Mouse (Mus musculus) thymus, adult 2 months (tissue): Measurements from ENCODE around the gene Zfp93. TPM values are rescaled to one million over a fixed set of nuclear protein-coding genes. Genes with fewer than 3 reads are reported as not detected.
A peak's percentile ranks its signal among the peaks of the same experiment; 100 is the strongest.

Experiments
- DNase-seq: peaks from one replicate; pipeline ENCODE4 v3.0.0; 2021
- H3K27ac ChIP-seq: fragments of 200-500 bp; 2 replicates; pipeline ENCODE4 v1.5.1; 2012; ENCODE audit warnings: low read length, control low read depth; ENCODE audit not compliant: control insufficient read depth, insufficient read depth
- H3K27me3 ChIP-seq: fragments of 200-500 bp; 2 replicates; pipeline ENCODE4 v1.6.1; 2012; ENCODE audit warnings: mild to moderate bottlenecking, low read length, moderate library complexity, mixed read lengths; ENCODE audit not compliant: control insufficient read depth, insufficient read depth
- H3K36me3 ChIP-seq: fragments of 200-500 bp; 2 replicates; pipeline ENCODE4 v1.6.1; 2012; ENCODE audit warnings: mild to moderate bottlenecking, low read length, moderate library complexity; ENCODE audit not compliant: control insufficient read depth, insufficient read depth
- H3K4me1 ChIP-seq: fragments of 200-500 bp; replicated peaks from 2 replicates; pipeline ENCODE4 v1.6.1; 2012; ENCODE audit warnings: low read length; ENCODE audit not compliant: control insufficient read depth, insufficient read depth
- H3K4me3 ChIP-seq: fragments of 200-500 bp; 2 replicates; pipeline ENCODE4 v1.5.1; 2012; ENCODE audit warnings: mild to moderate bottlenecking, low read length, control low read depth, moderate library complexity; ENCODE audit not compliant: control insufficient read depth, insufficient read depth
- CTCF ChIP-seq: fragments of 200-500 bp; IDR thresholded peaks from 2 replicates; pipeline ENCODE4 v1.5.1; 2012; ENCODE audit warnings: mild to moderate bottlenecking, control low read depth, low read length, moderate library complexity, borderline replicate concordance; ENCODE audit not compliant: control insufficient read depth, poor library complexity, insufficient read depth; ENCODE audit errors: extremely low read depth
- POLR2A ChIP-seq: fragments of 200-500 bp; IDR thresholded peaks from 2 replicates; pipeline ENCODE4 v1.6.1; 2012; ENCODE audit warnings: mild to moderate bottlenecking, low read length, control low read depth, moderate library complexity; ENCODE audit not compliant: control insufficient read depth, poor library complexity, insufficient read depth; ENCODE audit errors: extremely low read depth
- WGBS: fragments of 180-500 bp; shearing (Covaris S2); methylation state at CpG from one replicate; pipeline ENCODE4 v1.1.7; 2018; 5-methylcytosine and 5-hydroxymethylcytosine counted together
- polyA plus RNA-seq: library from polyadenylated mRNA; depleted of rRNA; stranded (reverse); fragments of >200 nt; gene quantifications from 2 replicates; pipeline ENCODE4 v1.2.3, GENCODE M21; 2012

The Zfp93 gene
- polyA plus RNA-seq, 1 experiment: 1.7 TPM

DNA sequence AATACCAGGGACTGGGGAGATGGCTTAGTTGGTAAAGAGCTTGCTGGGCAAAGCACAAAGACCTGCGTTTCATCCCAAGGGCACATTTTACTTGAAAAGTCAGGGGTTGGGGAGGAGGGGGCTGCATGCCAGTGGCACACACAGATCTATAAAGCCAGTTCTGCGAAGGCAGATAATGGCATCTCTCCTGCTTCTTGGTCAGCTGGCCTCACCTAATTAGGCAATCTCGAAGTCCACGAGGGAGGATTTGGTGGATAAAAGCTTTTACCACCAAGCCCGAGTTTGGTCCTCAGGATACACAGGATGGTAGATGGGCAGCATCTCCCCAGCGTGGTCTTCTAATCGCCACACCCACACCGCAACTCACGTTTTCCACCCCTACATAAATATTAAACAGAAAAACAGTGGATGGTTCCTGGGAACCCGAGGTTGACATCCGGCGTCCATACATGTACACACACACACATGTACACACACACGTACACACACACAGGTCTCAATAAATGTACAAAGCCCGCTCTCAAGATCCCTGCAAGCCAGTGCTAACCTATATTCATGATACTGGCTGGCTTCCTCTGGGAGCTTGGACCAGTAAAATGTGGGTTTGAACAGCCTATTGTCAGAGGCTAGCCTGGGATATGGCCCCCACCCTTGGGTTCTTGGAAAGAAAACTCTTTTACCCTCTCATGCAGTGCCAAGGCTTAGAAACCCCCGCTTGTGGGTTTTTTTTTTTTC, 27.3 kb downstream of the Zfp93 start:
- DNase-seq: no peak
- Histone ChIP-seq H3K4me1 (peaks cover 9% of the 10 kb centered on the region), H3K4me3 (no peak overlapping the region), H3K36me3 (peaks cover 20% of the 10 kb centered on the region), H3K27me3 (no peaks in the 10 kb centered on the region), H3K27ac (no peak overlapping the region)
- WGBS: 97% methylated on average over 15 of the region's 15 CpGs
- no peak for TF ChIP-seq POLR2A
- no peak for TF ChIP-seq CTCF

DNA sequence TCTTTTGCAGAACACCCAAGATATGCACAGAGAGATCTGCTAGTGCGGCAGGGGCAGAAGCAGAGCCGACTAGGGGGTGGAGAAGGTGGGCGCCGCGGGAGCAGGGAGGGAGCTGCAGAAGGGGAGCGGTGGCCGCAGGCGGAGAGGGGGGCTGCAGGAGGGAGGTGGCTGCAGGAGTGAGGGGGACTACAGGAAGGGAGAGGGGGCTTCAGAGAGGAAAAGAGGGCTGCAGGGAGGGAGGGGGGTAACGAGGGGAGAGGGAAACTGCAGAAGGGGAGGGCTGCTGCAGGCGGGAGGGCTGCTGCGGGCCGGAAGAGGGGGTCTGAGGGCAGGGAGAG, 28.4 kb downstream of the Zfp93 start:
- no peak overlapping the region for H3K27ac ChIP-seq
- DNase-seq: peak; percentile 46
- WGBS: under 1% methylated on average over 12 of the region's 12 CpGs
- no peak for TF ChIP-seq CTCF
- TF ChIP-seq POLR2A: no peak
- H3K4me3 ChIP-seq: peak overlapping the region; percentile 90
- peaks cover 9% of the 10 kb centered on the region for H3K4me1 ChIP-seq
- H3K27me3 ChIP-seq: no peaks in the 10 kb centered on the region
- peaks cover 13% of the 10 kb centered on the region for H3K36me3 ChIP-seq

DNA sequence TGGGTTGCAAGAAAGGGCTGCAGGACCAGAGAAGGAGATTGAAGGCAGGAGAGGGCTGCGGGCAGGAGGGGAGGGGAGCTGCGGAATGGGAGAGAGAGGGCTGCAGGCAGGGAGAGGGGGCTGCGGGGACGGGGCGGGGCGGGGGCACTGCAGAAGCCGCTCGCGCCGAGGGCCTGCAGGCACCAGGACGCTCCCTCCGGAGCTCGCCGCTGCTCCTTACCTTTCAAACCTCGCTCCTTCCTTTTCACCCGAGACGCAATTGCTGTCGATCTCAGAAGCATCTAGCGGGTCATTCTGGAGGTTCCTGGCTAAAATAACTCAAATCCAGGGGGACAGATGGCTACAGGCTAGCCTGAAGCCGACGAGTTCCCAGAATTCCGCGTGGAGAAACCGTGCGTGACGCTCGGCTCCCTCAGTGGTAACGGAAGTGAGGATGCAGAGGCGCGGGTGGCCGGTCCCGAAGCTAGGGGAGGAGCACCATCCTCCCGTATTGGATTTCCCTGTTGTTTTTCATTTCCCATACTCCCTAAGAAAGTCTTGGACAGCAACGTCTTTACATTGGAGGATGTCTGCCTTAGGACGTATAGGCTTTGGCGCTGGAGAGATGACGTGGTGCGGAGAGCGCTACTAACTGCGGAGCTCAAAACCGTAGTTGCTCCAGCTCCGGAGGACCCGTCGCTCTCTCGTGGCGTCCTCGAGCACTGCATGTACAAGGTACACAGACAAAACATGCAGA, 28.9 kb downstream of the Zfp93 start:
- DNase-seq: peak; percentile 75
- Histone ChIP-seq H3K4me3 (peak overlapping the region; percentile 90), H3K4me1 (peaks cover 9% of the 10 kb centered on the region), H3K27ac (peak overlapping the region; percentile 27; the same call in 1 of the 2 replicates), H3K36me3 (peaks cover 10% of the 10 kb centered on the region), H3K27me3 (no peaks in the 10 kb centered on the region)
- no peak for TF ChIP-seq POLR2A
- peak; percentile 53; the same call in 1 of the 2 replicates for TF ChIP-seq CTCF
- WGBS: under 1% methylated on average over 45 of the region's 47 CpGs

DNA sequence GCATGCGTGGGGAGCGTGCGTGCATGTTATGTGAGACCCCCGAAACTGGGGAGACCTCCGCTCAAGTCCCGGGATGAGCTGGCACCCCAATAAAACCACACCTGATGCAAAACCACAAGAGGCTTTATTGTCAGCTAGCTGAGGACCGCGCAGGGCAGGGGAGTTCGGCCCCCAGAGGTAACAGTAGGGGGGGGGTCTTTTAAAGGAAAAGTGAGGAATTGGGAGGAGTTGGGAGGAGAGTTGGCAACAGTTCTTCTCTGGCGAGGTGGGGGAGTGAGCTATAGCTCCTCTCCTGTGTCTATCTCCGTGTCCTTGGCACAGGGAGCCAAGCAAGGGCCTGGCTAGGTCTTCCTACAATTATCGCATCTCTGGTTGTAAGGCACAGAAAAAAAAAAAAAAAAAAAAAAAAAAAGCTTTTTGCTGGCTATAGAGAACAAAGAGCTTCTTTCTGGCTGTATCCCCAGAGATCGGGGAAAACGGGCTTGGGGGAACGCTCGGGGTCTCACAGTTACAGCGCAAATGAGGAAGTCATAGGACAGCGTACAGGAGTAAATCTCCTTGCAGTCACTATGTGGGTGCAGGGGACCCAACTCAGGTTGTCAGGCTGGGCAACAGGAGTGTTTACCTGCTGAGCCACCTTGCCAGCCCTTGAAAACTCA, 29.7 kb downstream of the Zfp93 start:
- TF ChIP-seq POLR2A: no peak
- TF ChIP-seq CTCF: no peak
- H3K27ac ChIP-seq: no peak overlapping the region
- H3K4me1 ChIP-seq: peaks cover 9% of the 10 kb centered on the region
- no peaks in the 10 kb centered on the region for H3K27me3 ChIP-seq
- WGBS: 3% methylated on average over 18 of the region's 18 CpGs
- peaks cover 6% of the 10 kb centered on the region; the same call in 1 of the 2 replicates for H3K36me3 ChIP-seq
- DNase-seq: no peak
- no peak overlapping the region for H3K4me3 ChIP-seq

DNA sequence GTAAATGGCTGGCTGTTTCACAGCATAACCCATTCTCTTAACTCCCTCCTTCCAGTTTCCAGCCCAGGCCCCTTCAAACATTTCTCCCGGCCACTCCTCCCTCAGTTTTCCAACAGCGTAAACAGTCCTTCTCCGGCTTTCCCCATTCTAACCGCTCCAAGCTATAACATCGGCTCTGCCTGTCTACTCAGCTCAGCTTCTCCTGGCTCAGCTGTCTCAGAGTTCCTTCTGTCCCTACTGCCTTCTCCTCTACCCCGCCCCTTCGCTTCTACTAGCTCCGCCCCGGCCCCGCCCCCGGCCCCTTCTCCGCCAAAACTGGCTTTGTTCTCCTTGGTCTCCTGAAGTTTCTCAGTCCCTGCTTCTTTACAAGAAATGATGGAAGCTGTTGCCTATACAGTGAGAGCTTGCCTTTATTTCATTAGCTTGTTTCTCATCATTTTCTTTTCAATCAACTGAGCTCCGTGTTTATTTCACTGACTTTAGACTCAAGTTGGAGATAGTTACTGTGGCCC, 30.6 kb downstream of the Zfp93 start, which contains the start of gene Zfp61:
Gene Zfp61 (minus strand): TSS at position 462 of the 512 bp plus-strand sequence.
- Histone ChIP-seq H3K36me3 (peaks cover 2% of the 10 kb centered on the region; the same call in 1 of the 2 replicates), H3K4me3 (no peak within 1 kb of the TSS), H3K27me3 (no peaks in the 10 kb centered on the region), H3K4me1 (peaks cover 9% of the 10 kb centered on the region), H3K27ac (no peak within 1 kb of the TSS)
- TF ChIP-seq CTCF (no peak), POLR2A (no peak)
- 8% methylated on average over 13 of the region's 13 CpGs for WGBS
- DNase-seq: peak; percentile 33
